Mouse (Mus musculus) spleen, postnatal 4 days (tissue): ENCODE results near the gene Bax.
"Not testable (repeated sequence)": the region's sequence is repeated elsewhere in the genome, so short reads cannot be mapped to it uniquely, and the experiment has no call there.

Experiments
- DNase-seq, 2 experiments: peaks; one replicate each; pipeline ENCODE4 v3.0.0; 2022; ENCODE audit warnings: low spot score in 2 of 2

The Bax gene

DNA sequence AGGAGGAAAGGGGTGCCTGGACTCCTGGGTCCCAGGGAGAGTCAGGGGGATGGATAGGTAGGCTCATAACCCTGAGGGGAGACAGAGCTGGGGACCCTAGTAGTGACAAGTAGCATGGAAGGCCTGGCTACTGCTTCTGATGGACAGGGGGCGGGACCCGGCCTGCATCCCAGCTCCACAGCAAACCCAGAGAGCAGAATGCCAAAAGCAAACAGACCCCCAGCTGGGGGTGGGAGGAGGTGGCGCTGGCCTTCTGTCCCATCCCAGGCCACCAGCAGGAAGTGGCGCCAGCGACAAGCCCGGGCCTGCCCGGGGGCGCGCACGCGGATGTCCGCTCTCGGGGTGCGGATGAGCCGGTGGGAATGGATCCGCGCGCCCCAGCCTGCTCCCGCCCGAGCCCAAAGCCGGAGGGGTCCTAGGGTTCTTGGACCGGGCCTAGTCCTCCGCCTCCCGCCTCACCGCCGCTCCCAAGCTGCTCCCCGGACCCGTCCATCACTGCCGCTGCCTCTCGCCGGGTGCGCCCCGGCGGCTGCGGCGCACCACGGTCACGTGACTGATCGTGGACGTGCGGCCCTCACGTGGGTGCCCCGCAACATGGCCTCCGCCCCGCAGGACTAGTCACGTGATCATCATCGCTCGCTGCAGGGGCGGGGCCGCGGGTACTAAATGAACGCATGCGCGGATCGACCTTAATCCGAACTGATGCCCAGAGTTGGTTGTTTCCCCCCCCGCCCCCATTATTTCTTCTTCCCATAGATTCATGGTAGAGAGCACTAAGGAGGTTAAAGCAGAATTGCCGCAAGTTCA lies at the start of gene Bax:
TSS of gene Bax (minus strand) at position 616 of the 807 bp plus-strand sequence.
- DNase-seq, result peak; percentile 93 to 96

DNA sequence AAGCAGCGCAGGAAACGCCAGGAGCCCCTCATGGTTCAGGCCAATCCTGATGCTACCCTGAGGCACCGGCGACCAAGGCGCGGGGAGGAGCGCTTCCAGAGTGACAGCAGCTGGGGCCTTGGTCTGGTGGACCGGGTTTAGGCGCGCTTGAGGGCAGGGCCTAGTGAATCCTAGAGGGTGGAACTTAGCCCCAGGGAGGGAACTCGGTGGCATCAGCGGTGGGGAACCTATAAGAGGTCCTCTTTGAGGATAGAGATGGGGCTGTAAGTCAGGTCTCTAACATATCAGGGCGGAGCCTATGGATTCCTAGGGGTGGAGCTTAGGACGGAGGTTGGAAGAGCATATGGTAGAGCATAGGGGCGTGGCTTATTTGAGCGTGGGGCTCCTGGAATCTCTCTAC lies 48.7 kb upstream of the Bax start:
- peak in 1 of 2 experiments; percentile 32 for DNase-seq

DNA sequence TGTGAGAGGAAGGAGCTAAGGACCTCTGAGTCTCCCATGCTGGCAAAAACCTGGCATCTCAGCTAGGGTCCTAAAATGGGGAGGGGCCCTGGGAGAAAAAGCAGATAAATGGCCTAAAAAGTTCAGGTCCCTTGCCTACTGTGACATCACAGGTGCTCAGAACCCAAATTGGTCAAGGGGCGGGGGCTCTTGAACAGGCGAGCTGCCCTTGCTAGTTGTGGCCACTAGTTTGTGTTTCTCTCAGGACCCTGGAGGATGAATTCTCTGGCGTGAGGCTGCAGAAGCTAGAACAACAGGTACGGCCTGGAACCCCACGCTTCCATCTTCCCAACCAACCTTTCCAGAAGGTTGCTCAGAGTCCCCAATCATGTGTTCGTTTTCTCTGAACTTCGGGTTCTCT lies 47.7 kb upstream of the Bax start:
- no peak for DNase-seq

DNA sequence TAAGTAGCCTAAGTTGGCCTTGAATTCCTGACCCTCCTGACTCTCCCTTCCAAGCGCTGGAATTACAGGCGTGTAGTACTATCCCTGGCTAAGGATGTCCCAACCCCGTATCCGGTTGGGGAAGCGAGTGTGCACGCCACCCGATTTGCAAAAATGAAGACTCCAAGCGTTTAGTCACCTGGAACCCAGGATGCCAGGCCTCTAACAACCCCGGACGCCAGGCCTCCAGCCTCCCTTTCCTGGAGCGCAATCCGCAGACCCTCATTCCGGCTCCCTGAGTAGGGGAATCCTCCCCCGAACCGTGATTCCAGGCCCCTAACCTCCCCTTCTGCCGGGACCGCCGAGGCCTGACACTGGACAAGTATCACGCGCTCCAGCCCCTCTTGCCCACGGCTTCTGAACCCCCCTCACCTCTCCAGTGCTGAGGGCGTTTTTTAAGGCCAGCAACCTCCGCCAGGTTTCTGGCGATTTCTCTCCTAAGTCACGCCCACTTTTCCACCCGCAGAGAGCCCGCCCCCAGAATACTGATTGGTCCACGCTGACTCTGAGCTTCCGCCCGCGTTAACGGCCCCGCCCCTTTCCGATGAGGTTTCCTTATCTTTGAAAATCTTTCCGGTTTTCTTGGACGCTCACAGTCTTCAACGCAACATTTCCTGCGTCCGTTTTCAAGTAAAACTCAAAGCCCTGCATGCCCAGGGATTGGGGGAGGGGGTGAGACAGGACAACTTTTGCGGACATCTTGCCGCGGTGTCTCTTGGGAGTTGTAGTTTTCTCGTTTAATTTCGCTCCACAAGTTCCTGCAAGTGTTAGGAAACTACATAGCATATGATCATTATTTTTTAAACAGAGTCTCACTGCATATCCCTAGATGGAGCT lies 43.5 kb upstream of the Bax start, which contains the start of gene Nucb1:
TSS of gene Nucb1 (minus strand) at position 495 of the 876 bp plus-strand sequence.
- DNase-seq, result peak; percentile 93 to 94

DNA sequence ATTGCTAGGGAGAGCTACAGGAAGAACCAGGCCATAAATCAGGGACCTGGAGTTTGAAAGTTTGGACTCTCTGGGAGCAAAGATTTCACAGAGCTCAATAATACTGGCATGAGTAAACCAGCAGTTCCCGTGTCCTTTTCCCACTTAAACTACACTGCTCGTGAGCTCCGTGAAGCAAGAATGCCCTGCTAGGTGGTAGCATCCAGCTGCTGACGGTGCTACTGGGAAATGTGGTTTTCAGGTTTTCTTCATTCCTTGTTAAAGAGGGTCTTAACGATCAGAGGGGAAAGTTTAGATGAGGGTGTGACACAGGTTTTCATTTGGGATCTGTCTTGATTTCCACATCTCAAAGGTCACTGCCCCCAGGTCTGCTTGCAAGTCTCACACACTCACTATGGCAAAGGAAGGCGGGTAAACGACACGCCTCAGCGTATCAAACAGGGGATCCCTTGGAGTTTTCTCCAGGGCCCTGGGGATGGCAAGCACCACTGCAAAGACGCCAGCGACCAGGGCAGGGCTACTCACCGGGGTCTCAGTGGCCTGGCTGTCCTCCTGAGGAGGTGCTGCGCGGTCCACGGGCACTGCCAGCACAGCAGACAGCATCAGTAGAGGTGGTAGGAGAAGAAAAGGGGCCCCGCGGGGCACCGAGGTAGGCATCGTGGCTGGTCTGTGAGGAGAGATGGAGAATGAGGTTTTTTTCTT lies 42.6 kb upstream of the Bax start:
- peak in 1 of 2 experiments; percentile 45 for DNase-seq

DNA sequence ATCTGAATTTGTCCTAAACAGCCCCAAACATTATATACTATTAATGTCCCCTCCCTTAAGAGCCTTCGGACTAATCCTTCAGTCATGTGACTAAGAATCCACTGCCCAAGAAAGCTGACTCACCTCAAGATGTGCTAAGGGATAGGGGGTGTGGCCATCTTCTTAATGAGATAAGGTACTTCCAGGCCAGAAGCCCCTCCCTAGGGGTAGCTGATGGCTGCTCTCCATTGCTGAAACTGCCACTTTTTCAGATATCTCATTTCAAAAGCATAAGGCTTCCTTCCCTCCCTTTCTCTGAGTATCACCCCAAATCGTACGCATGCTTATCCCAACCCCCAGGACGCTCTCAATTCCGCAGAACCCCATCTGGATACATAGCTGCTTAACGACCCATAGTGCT lies 41.9 kb upstream of the Bax start:
- peak in 1 of 2 experiments; percentile 74 for DNase-seq

DNA sequence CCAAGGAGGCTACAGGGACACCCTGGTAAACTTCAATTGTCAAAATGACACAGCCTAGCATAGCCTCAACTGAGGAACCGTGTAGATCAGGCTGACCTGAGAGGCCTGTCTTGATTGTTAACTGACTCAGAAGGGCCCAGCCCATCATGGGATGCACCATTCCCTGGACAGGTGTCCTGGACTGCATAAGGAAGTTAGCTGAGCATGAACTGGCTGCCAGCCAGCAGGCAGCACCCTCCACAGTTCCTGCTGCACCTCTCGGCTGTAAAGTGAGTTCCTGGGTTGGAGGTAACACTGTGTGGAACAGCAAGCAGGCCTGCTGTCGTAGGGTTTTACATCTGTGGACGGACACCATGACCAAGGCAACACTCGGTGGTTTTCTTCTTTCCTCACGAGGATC lies 40.9 kb upstream of the Bax start:
- no peak for DNase-seq

DNA sequence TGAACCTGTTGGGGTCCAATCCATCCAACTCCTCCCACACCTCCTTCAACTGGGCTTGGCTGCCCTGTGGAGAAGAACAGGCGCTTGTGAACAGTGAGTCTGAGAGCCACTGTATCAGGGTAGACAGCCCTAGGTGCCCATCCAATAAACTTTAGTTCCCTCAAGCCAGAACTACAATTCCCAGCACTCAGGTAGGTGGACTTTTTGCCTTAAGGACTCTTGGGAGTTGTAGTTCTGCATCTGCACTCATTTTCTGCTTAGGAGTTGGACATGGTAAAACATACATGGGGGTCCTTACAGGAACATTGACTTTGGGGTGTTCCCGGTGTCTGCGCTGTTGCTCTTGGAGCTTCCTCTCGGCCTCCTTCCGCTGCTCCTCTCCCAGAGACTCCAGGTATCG lies 31.7 kb upstream of the Bax start:
- DNase-seq, result no peak

DNA sequence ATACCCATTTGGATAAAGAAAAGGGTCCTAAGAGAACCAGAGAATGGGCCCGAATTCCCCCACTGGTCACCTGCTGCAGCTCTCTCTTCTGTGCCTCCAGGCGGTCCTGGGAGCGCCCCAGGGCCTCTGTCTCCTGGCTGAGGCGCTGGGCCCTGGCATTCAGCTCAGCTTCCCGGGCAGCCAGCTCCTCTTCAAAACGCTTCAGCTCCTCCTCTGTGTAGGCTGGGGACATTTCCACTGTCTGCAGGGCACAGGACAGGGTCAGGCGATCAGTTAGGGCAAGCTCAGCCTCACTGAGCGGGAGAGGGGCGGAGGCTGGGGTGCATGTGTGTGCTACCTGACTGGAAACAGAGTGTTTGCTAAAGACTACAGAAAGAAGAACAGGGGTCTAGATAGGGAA lies 27.9 kb upstream of the Bax start:
- no peak for DNase-seq

DNA sequence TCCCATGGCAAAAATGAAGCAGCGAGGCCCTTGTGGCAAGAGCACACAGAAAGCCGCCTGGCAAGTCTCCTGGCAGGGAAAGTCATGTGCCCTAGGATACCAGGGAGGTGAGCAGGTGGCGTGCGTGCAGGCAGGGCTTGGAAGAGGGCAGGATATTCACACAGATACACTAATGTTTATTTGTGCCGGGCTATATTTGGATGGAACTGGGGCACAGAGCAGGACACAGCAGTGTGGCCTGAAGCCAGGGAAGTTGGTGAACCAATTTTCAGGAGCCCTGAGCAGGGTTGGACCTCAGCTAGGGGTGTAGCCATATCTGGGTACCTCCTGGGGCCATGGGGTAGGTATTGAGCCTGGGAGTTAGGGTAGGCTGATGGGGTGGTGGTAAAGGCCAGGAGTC lies 26.3 kb upstream of the Bax start:
- no peak for DNase-seq

DNA sequence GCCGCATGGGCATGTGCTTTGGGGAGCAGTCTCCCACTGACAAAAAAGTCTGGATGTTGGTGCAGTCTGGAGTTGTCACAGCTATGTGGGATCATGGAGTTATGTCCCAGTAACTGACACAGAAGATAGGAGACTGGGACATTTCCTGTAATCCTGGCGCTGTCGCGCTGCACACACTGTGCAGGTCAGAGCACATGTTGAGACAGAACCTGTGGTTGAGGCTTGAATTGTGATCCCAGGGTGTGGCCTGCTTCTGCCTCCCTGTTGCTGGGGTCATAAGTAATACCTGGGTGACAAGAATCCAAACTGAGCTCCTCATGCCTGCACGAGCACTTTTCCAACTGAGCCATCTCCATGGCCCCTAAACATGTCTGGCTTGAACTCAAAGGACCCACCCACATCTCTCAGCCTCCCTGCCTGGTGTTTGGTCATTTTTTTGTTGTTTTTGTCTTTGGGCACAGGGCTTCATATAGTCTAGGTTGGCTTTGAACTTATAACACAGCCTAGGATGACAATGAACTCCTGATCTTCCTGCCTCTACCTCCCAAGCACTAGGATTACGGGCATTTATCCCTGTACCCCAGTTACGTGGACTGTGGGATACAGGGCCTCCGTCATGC lies 25.6 kb upstream of the Bax start:
- no peak for DNase-seq

DNA sequence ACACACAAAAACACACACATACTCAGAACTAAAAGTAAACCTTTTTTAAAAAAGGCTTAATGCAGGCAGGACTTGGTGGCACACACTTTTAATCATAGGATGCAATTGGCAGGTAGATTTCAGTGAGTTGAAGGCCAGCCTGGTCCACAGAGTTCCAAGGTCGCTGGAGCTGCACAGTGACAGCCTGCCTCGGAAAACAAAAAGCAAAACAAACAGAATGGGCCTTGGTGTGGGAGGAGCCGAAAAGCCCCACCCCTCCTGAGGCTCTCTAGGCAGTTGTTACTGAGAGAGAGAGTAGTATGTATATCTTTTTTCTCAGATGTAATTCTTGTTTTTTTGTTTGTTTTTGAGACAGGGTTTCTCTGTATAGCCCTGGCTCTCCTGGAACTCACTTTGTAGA lies 24.6 kb upstream of the Bax start:
- no peak for DNase-seq

DNA sequence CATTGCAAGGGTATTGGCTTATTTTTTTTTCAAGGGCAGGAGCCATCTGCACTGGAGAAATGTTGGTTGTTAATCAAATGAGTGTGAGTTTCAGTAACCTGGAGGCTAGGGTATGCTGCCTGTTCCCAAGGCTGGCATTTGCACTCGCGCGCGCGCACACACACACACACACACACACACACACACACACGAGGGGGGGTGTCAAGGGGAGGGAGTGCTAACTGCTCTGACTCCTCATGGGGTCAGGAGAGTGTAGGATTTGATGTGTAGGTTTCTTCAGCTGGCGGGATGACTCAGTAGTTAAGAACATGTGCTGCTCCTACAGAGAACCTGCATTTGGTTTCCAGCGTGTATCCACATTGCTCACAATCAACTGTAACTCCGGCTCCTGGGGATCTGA lies 24.1 kb upstream of the Bax start:
- DNase-seq, result no peak

DNA sequence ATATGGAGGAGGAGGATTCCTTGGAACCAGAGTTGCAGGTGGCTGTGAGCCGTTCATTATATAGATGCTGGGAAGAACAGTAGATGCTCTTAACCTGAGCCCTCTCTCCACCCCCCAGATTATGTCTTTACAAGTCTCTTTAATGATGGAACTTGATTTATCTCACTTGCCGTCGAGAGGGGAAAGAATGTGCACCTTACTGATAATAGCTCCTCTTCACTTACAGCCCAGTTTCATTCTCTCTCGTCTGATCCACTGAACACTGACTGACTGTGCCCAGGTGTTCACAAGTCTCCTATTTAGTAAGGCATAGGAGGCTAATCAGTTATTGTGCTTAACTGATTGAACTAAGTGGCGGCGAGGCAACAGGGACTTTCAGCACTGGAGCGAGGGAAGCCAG lies 22.9 kb upstream of the Bax start:
- DNase-seq, result no peak

DNA sequence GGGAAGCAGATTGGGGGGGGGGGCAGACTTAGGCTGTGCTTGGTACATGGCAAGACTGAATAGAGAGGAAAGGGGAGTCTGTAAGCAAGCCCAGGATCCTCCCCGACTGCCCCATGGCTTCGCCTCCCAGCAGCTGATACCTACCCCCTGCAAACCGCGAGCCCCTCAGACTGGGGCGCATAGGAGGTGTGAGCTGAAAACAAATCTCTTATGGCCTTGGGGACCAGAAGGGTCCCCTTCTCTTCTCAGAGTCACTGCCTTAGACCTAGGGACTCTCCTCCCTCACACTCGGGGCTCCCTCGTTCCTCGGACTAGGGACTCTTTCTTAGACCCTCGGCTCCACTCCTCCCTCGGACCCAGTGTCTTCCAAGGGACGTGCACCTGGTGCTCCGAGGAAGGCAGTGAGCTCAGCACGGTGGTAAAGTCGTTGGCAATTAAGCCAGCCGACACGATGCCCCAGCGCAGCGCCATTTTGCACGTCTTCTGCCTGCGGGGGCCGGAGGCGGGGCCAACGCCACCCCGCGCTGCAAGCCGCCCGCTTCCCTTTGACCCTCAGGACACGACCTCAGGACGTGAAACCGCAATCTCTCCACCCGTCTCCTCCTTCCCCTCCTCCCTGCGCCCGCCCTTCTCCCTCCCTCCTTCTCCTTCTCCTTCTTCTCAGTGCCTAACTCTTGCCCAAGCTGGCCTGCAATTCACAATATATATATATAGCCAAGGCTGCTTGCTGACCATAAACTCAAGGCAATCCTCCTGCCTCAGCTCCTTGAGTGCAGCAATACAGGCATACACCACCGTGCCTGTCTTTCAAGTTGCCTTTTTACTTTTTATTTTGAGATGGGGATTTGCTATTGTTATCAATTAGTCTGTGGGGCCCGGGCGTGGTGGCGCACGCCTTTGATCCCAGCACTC lies 21.9 kb upstream of the Bax start, which contains the start of gene Dhdh:
TSS of gene Dhdh (minus strand) at position 513 of the 912 bp plus-strand sequence.
- DNase-seq, result peak; percentile 60 to 82

DNA sequence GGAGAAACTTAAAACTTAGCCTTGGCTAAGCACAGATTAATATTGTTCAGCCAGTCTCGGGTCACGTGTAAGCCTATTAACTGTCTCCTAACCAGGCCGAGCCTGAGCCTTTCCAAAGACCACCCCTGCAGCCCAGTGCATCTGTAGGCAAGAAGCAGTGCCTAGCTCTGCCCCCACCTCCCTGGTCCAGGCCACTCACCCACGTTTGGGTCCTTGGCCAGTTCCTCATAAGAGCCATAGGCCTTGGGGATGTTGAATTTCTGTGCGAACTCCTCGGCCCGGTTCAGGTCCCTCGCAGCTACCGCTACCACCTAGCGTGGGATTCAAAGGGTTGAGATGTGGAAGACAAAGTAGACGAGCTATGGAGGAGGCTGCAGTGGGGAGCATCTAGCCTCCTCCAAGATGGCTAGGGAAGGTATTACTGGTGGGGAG lies 21.2 kb upstream of the Bax start:
- no peak for DNase-seq

DNA sequence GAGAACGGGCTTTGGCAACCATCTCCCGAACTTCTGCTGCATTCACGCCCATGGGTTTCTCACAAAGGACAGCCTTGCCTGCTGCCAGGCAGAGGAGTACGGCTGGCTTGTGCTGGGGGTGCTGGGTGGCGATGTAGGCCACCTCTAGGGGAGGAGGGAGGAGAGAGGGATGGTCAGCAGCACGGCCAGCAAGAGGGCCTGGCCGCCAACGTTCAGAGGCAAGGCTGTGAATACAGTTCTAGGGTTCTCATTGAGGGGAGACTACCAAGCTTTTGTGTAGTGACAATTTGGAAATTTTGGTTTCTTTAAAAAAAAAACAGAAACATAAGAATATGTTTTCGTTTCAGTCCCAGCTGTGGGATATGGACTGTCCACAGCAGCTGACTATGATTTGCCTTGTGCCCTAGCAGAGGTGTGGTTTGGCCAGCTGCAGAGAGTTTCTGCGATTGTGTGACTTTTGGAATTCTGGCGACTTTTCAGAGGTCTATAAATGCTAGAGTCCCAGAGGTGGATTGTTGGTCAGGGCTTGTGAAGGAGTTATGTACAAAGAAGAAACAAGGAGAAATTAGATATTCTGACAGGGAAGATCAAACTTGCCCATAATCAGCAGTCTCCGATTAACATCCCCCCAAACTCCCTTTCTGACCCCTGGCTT lies 20.2 kb upstream of the Bax start, which contains the start of gene Gm45808:
TSS of gene Gm45808 (minus strand) at position 51 of the 655 bp plus-strand sequence.
- no peak for DNase-seq

DNA sequence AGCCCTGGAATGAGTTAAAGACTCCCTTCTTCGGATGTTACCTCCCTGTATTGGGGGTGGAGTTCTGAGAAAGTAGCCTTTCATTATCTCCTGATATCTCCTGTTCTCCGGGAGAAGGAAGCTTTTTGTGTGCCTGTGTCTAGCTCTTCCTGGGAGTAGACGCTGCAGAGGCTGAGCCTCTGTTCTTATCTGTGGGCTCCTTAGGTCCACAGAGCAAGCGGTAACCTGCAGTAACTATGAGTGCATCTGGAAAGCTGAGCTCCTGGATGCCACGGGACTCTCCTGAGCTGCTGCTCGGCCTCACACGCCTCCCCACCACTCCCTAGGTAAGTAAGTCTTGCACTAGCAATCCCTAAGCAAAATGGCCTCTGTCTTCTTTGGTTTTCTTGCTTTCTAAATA lies 19.5 kb upstream of the Bax start:
- no peak for DNase-seq

DNA sequence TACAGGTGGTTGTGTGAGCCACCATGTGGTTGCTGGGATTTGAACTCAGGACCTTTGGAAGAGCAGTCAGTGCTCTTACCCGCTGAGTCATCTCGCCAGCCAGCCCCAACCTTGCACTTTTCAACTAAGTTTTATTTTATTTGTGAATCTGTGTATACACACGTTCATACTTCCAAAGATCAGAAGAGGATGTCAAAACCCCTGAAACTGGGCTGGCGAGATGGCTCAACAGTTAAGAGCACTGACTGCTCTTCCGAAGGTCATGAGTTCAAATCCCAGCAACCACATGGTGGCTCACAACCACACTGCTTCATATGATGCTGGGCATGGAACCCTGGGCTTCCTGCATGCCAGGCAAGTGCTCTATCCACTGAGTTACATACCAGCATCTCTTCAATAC lies 18.3 kb upstream of the Bax start:
- not testable (repeated sequence) for DNase-seq

DNA sequence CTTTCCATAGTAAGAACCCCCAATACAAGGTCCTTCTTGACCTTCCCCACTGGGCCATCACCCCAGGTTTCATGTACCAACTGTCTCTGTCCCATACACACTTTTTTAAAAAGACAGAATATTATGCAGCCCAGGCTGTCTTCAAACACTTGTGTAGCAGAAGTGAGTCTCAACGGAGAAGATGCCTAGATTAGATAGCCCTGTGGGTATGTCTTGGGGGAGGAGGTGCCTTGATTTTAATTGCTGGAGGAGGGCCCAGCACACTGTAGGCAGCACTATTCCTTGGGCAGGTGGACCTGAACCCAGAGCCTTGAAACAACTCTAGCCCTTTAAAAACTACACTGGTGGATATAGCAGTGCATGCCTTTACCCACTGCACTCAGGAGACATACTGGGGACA lies 15.5 kb upstream of the Bax start:
- no peak for DNase-seq
